Mouse (Mus musculus): ENCODE data around the gene Fut2. TPM values are rescaled to one million over a fixed set of nuclear protein-coding genes. Genes with fewer than 3 reads are reported as not detected.

Gene Fut2
- total RNA-seq, 2 experiments from 2014 or later = 0.51 to 1.2 TPM

DNA sequence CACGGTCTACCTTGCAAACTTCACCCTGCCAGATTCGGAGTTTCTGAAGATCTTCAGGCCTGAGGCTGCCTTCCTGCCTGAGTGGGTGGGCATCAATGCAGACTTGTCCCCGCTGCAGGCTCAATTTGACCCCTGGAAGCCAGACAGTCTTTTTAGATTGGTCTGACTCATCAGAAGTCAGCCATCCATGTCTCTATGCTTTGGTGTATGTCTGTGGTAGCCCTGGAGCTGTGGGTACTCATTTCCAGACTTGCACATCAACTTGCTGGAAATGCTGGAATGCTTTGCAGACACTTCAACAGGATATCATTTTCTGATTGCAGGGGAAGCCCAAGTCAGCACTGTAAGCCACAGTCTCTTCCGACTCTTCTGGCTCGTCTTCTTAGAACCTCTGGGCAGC, 46.6 kb downstream of the Fut2 start:
- DNase-seq = no peak
- intact Hi-C loops (cut with DNase I) = loop anchor here (5.0 kb wide), 1 partner anchor 48 kb away; the partner anchor contains the start of gene Fut2

GRCm38 (mm10) chr7:45618316-45618715, 47.9 kb downstream of the Fut2 start:
- intact Hi-C loops (cut with DNase I) = loop anchor here (5.0 kb wide), 1 partner anchor 49 kb away; the partner anchor contains the start of gene Fut2
- DNase-seq = no peak

GRCm38 (mm10) chr7:45617042-45617695, 49.0 kb downstream of the Fut2 start, which contains the start of gene Fut1:
Fut1 (plus strand) TSS chr7:45617289.
- DNase-seq = no peak
- intact Hi-C loops (cut with DNase I) = loop anchor here (5.0 kb wide), 1 partner anchor 50 kb away; the partner anchor contains the start of gene Fut2

- no peak for DNase-seq
- intact Hi-C loops (cut with DNase I) = loop anchor here (5.0 kb wide), 1 partner anchor 51 kb away; the partner anchor contains the start of gene Fut2
These were observed 49.9 kb downstream of the Fut2 start for GRCm38 (mm10) chr7:45616277-45616676.

DNA sequence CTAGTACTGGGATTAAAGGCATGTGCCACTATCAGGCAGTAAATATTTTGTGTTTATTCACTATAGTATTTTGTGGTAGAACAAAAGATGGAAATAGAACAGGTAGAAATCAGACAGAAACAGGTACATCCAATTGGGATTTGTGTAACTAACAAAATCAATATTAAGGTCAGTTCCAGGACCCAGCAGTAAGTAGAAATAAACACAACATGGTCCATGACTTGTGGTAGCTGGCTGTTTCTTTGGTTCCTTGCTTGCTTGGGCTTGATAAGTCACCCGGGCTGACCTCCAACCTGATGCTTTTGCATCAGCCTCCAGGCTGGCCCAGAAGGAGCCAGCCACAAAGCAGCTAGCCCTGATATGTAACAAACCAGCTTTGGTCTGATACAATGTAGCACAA, 56.7 kb downstream of the Fut2 start:
- no peak for DNase-seq
- intact Hi-C loops (cut with DNase I) = no loop called here

GRCm38 (mm10) chr7:45605704-45606289, 60.4 kb downstream of the Fut2 start:
- intact Hi-C loops (cut with DNase I) = no loop called here
- no peak for DNase-seq

DNA sequence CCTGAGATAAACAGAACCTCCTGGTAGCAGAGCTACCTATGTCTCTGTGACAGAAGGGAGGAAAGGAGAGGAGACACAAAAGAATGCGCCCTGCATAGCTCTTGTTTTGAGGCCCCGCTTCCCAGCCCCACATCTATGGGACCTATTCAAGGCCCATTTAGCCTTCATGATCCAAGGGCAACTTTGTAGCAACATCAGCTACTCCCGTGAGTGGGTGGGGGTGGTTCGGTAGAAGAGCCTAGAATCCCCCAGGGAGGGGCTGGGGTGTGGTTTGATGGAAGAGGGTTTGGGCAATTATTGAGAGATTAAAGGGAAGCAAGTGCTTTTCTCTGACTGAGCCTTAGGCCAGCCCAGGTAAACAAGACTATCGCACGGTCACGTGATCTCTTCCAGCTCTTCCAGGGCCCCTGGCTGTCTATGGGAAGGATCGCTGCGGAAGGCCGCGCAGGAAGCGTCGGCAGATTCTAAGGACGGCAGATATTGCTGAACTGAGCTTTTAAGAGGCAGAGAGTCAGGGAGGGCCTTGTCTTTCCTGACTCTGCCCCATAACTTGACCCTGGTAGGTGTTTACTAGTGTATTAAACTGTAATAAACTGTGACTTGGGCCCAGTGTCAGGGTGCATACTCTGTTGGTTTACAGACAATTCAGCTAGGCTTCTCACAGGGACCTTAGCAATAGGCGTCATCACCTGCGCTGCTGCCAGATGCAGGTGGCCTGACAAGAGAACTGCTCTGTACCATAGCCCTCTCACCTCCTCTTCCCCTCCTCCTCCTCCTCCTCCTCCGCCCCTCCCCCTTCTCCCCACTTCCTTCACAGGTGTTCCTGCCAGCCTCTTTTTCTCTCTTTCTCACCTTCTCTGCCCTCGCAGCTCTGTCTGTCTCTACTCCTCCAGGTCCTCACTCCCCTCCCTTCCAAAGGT, 67.0 kb downstream of the Fut2 start:
- intact Hi-C loops (cut with DNase I) = no loop called here
- no peak for DNase-seq

Other genes starting within 250 kb of the Fut2 start
- under 1 TPM; 0.54 to 0.67 TPM for gene Lhb, start 245.6 kb downstream of the Fut2 start, total RNA-seq (2021)
- 100 to 1,000 TPM; 275 to 279 TPM for gene Gys1, start 231.6 kb downstream of the Fut2 start, total RNA-seq (2021)
- gene Ruvbl2, start 228.3 kb downstream of the Fut2 start, total RNA-seq (2021) = 10 to 100 TPM; 22.1 to 23.0 TPM
- 100 to 1,000 TPM; 132 to 146 TPM for gene Ftl1, start 206.5 kb downstream of the Fut2 start, total RNA-seq (2021)
- gene Bax, start 199.5 kb downstream of the Fut2 start, total RNA-seq (2021) = 10 to 100 TPM; 13.8 to 14.6 TPM
- under 1 TPM in 1 of 2 experiments, not detected in 1; 0.39 TPM for gene Tulp2, start 184.5 kb downstream of the Fut2 start, total RNA-seq (2021)
- 1 to 10 TPM; 6.1 to 6.6 TPM for gene Gm45808, start 179.6 kb downstream of the Fut2 start, total RNA-seq (2021)
- gene Dhdh, start 177.6 kb downstream of the Fut2 start, total RNA-seq (2021) = 10 to 100 TPM; 11.4 to 12.8 TPM
- 10 to 100 TPM; 48.6 to 65.4 TPM for gene Nucb1, start 156.0 kb downstream of the Fut2 start, total RNA-seq (2021)
- gene Ppp1r15a, start 140.1 kb downstream of the Fut2 start, total RNA-seq (2021) = 10 to 100 TPM; 22.9 to 25.3 TPM
- gene Plekha4, start 140.1 kb downstream of the Fut2 start, total RNA-seq (2021) = 1 to 10 TPM; 3.0 to 4.8 TPM
- 1 to 10 TPM; 1.9 to 2.8 TPM for gene Hsd17b14, start 111.5 kb downstream of the Fut2 start, total RNA-seq (2021)
- gene Bcat2, start 96.2 kb downstream of the Fut2 start, total RNA-seq (2021) = 10 to 100 TPM; 55.7 to 86.8 TPM
- gene Fgf21, start 50.9 kb downstream of the Fut2 start, total RNA-seq (2021) = not detected
- gene Fut1, start 49.1 kb downstream of the Fut2 start, total RNA-seq (2021) = not detected
- not detected for gene Izumo1, start 44.6 kb downstream of the Fut2 start, total RNA-seq (2021)
- 1 to 10 TPM; 6.9 to 7.0 TPM for gene Rasip1, start 38.9 kb downstream of the Fut2 start, total RNA-seq (2021)
- gene Mamstr, start 26.4 kb downstream of the Fut2 start, total RNA-seq (2021) = 10 to 100 TPM; 45.7 to 49.7 TPM
- gene Ntn5, start 17.6 kb upstream of the Fut2 start, total RNA-seq (2021) = under 1 TPM; 0.52 to 0.69 TPM
- gene Sec1, start 28.0 kb upstream of the Fut2 start, total RNA-seq (2021) = under 1 TPM; 0.12 to 0.26 TPM
- gene Car11, start 33.4 kb upstream of the Fut2 start, total RNA-seq (2021) = 1 to 10 TPM; 7.7 to 9.5 TPM
- gene Dbp, start 38.7 kb upstream of the Fut2 start, total RNA-seq (2021) = 100 to 1,000 TPM in 1 of 2 experiments, 10 to 100 TPM in 1; 52.8 to 118 TPM
- 100 to 1,000 TPM; 396 to 453 TPM for gene Rpl18, start 49.1 kb upstream of the Fut2 start, total RNA-seq (2021)
- 10 to 100 TPM; 12.2 to 12.7 TPM for gene Sphk2, start 51.6 kb upstream of the Fut2 start, total RNA-seq (2021)
- under 1 TPM in 1 of 2 experiments, not detected in 1; 0.10 TPM for gene Fam83e, start 54.8 kb upstream of the Fut2 start, total RNA-seq (2021)
- not detected for gene Spaca4, start 59.4 kb upstream of the Fut2 start, total RNA-seq (2021)
- gene Lmtk3, start 117.3 kb upstream of the Fut2 start, total RNA-seq (2021) = not detected
- gene Sult2b1, start 118.3 kb upstream of the Fut2 start, total RNA-seq (2021) = not detected
- 10 to 100 TPM; 32.6 to 33.4 TPM for gene Cyth2, start 148.2 kb upstream of the Fut2 start, total RNA-seq (2021)
- under 1 TPM; 0.15 to 0.27 TPM for gene Kcnj14, start 158.4 kb upstream of the Fut2 start, total RNA-seq (2021)
- 10 to 100 TPM; 11.8 to 14.5 TPM for gene Grwd1, start 164.6 kb upstream of the Fut2 start, total RNA-seq (2021)
- 10 to 100 TPM; 52.8 to 56.7 TPM for gene Kdelr1, start 206.4 kb upstream of the Fut2 start, total RNA-seq (2021)
- gene Grin2d, start 212.0 kb upstream of the Fut2 start, total RNA-seq (2021) = under 1 TPM; 0.22 to 0.23 TPM
- not detected for gene Syngr4, start 230.3 kb upstream of the Fut2 start, total RNA-seq (2021)
- 10 to 100 TPM; 54.4 to 59.5 TPM for gene Tmem143, start 230.5 kb upstream of the Fut2 start, total RNA-seq (2021)